Mouse (Mus musculus): Measurements from ENCODE around the gene Mxi1. TPM values are rescaled to one million over a fixed set of nuclear protein-coding genes. Genes with fewer than 3 reads are reported as not detected.

The Mxi1 gene
- polyA plus RNA-seq, 1 experiment = 10.5 TPM

GRCm38 (mm10) chr19:53369469-53370043, 59.2 kb downstream of the Mxi1 start:
- H3ac ChIP-seq (ENCODE audit: control insufficient read depth, insufficient read length, low read depth) = no peak overlapping the region
- no peaks in the 10 kb centered on the region for H3K27me3 ChIP-seq (ENCODE audit: control insufficient read depth, insufficient read depth, insufficient read length)
- no peaks in the 10 kb centered on the region for H3K79me3 ChIP-seq (ENCODE audit: low read depth)
- TF ChIP-seq CEBPB (IDR thresholded peaks at IDR 0.05; ENCODE audit: low read depth) (no peak), CTCF (IDR thresholded peaks at IDR 0.05; ENCODE audit: control insufficient read depth, insufficient read depth, insufficient read length) (peak; percentile 49)
- H3K79me2 ChIP-seq (ENCODE audit: control insufficient read depth, insufficient read depth) = no peaks in the 10 kb centered on the region
- H3K36me3 ChIP-seq (ENCODE audit: control insufficient read depth, insufficient read depth) = peaks cover 8% of the 10 kb centered on the region
- no peak overlapping the region for H3K4me3 ChIP-seq (ENCODE audit: insufficient read depth, poor library complexity, severe bottlenecking)

DNA sequence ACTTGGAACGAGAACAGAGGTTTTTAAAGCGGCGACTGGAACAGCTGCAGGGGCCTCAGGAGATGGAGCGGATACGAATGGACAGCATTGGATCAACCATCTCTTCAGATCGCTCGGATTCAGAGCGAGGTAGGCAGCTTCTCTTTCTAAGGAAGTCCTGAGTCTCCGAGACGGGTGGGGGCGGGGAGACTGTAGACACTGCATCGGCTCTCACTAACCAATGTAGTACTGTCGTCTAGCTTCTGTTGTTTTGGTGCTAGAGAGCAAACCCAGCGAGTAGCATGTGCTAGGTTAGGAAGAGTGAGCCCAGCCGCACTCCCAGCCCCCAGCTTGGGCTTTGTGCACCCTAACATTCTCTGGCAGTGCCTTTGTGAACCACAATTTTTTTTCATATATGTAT, 59.9 kb downstream of the Mxi1 start:
- TF ChIP-seq CEBPB (IDR thresholded peaks at IDR 0.05; ENCODE audit: low read depth) (no peak), MYOD1 (IDR thresholded peaks at IDR 0.05; ENCODE audit: control insufficient read depth, insufficient read length, low read depth) (no peak), MYOG (IDR thresholded peaks at IDR 0.05; ENCODE audit: control insufficient read depth, extremely low read depth, insufficient read length) (no peak), USF1 (IDR thresholded peaks at IDR 0.05; ENCODE audit: low read depth) (no peak), CTCF (IDR thresholded peaks at IDR 0.05; ENCODE audit: control insufficient read depth, insufficient read depth, insufficient read length) (no peak), FOSL1 (IDR thresholded peaks at IDR 0.05; ENCODE audit: insufficient read depth, low read length, poor library complexity, severe bottlenecking) (no peak), MAX (IDR thresholded peaks at IDR 0.05) (no peak)

GRCm38 (mm10) chr19:53371666-53372065, 61.3 kb downstream of the Mxi1 start, which contains the start of gene Gm10197:
Gm10197 (minus strand) TSS chr19:53371766.
- Histone ChIP-seq H3K36me3 (ENCODE audit: control insufficient read depth, insufficient read depth) (peaks cover 11% of the 10 kb centered on the region), H3ac (ENCODE audit: control insufficient read depth, insufficient read length, low read depth) (no peak within 1 kb of the TSS), H3K79me3 (ENCODE audit: low read depth) (no peaks in the 10 kb centered on the region), H3K79me2 (ENCODE audit: control insufficient read depth, insufficient read depth) (no peaks in the 10 kb centered on the region), H3K27me3 (ENCODE audit: control insufficient read depth, insufficient read depth, insufficient read length) (no peaks in the 10 kb centered on the region), H3K4me3 (ENCODE audit: insufficient read depth, poor library complexity, severe bottlenecking) (no peak within 1 kb of the TSS)
- TF ChIP-seq FOSL1 (IDR thresholded peaks at IDR 0.05; ENCODE audit: insufficient read depth, low read length, poor library complexity, severe bottlenecking) = no peak

More for the DNA sequence above, 59.9 kb downstream of the Mxi1 start:
- Histone ChIP-seq H3K36me3 (ENCODE audit: control insufficient read depth, insufficient read depth) (peaks cover 8% of the 10 kb centered on the region), H3K27me3 (ENCODE audit: control insufficient read depth, insufficient read depth, insufficient read length) (no peaks in the 10 kb centered on the region), H3K79me2 (ENCODE audit: control insufficient read depth, insufficient read depth) (no peaks in the 10 kb centered on the region), H3K4me3 (ENCODE audit: insufficient read depth, poor library complexity, severe bottlenecking) (no peak overlapping the region), H3ac (ENCODE audit: control insufficient read depth, insufficient read length, low read depth) (no peak overlapping the region), H3K79me3 (ENCODE audit: low read depth) (no peaks in the 10 kb centered on the region)

GRCm38 (mm10) chr19:53373570-53373969, 63.3 kb downstream of the Mxi1 start:
- Histone ChIP-seq H3K27me3 (ENCODE audit: control insufficient read depth, insufficient read depth, insufficient read length) (no peaks in the 10 kb centered on the region), H3K4me3 (ENCODE audit: insufficient read depth, poor library complexity, severe bottlenecking) (no peak overlapping the region), H3ac (ENCODE audit: control insufficient read depth, insufficient read length, low read depth) (no peak overlapping the region), H3K79me3 (ENCODE audit: low read depth) (no peaks in the 10 kb centered on the region), H3K79me2 (ENCODE audit: control insufficient read depth, insufficient read depth) (no peaks in the 10 kb centered on the region), H3K36me3 (ENCODE audit: control insufficient read depth, insufficient read depth) (peaks cover 28% of the 10 kb centered on the region)
- TF ChIP-seq CTCF (IDR thresholded peaks at IDR 0.05; ENCODE audit: control insufficient read depth, insufficient read depth, insufficient read length) (no peak), MYOG (IDR thresholded peaks at IDR 0.05; ENCODE audit: control insufficient read depth, extremely low read depth, insufficient read length) (no peak), FOSL1 (IDR thresholded peaks at IDR 0.05; ENCODE audit: insufficient read depth, low read length, poor library complexity, severe bottlenecking) (no peak), CEBPB (IDR thresholded peaks at IDR 0.05; ENCODE audit: low read depth) (no peak)

DNA sequence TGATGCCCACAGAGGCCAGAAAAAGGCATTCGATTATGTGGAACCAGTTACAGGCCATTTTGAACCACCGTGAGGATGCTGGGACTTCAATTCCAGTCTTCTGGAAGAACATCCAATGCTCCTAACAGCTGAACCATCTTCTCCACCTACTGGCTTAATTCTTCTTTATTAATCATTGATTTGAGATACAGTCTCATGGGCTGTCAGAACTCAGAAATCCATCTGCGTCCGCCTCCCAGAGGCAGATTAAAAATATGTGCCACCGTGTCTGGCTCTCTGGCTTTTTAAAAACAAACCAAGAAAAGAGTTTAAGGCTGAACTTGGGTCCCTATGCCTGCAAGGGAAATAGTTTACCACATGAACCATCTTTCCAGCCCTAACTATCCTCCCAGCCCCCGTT, 65.0 kb downstream of the Mxi1 start:
- peaks cover 46% of the 10 kb centered on the region for H3K36me3 ChIP-seq (ENCODE audit: control insufficient read depth, insufficient read depth)
- TF ChIP-seq FOSL1 (IDR thresholded peaks at IDR 0.05; ENCODE audit: insufficient read depth, low read length, poor library complexity, severe bottlenecking) (no peak), MAX (IDR thresholded peaks at IDR 0.05) (no peak), CTCF (IDR thresholded peaks at IDR 0.05; ENCODE audit: control insufficient read depth, insufficient read depth, insufficient read length) (no peak), CEBPB (IDR thresholded peaks at IDR 0.05; ENCODE audit: low read depth) (no peak), MYOD1 (IDR thresholded peaks at IDR 0.05; ENCODE audit: control insufficient read depth, insufficient read length, low read depth) (no peak), MYOG (IDR thresholded peaks at IDR 0.05; ENCODE audit: control insufficient read depth, extremely low read depth, insufficient read length) (no peak), USF1 (IDR thresholded peaks at IDR 0.05; ENCODE audit: low read depth) (no peak)
- H3K79me2 ChIP-seq (ENCODE audit: control insufficient read depth, insufficient read depth) = no peaks in the 10 kb centered on the region
- no peaks in the 10 kb centered on the region for H3K79me3 ChIP-seq (ENCODE audit: low read depth)
- H3K4me3 ChIP-seq (ENCODE audit: insufficient read depth, poor library complexity, severe bottlenecking) = no peak overlapping the region
- no peaks in the 10 kb centered on the region for H3K27me3 ChIP-seq (ENCODE audit: control insufficient read depth, insufficient read depth, insufficient read length)
- H3ac ChIP-seq (ENCODE audit: control insufficient read depth, insufficient read length, low read depth) = no peak overlapping the region

GRCm38 (mm10) chr19:53375816-53376215, 65.5 kb downstream of the Mxi1 start:
- no peak for TF ChIP-seq FOSL1 (IDR thresholded peaks at IDR 0.05; ENCODE audit: insufficient read depth, low read length, poor library complexity, severe bottlenecking)
- TF ChIP-seq CTCF (IDR thresholded peaks at IDR 0.05; ENCODE audit: control insufficient read depth, insufficient read depth, insufficient read length) = no peak
- no peak for TF ChIP-seq MYOG (IDR thresholded peaks at IDR 0.05; ENCODE audit: control insufficient read depth, extremely low read depth, insufficient read length)
- TF ChIP-seq CEBPB (IDR thresholded peaks at IDR 0.05; ENCODE audit: low read depth) = no peak
- TF ChIP-seq USF1 (IDR thresholded peaks at IDR 0.05; ENCODE audit: low read depth) = no peak
- TF ChIP-seq MAX (IDR thresholded peaks at IDR 0.05) = no peak
- no peaks in the 10 kb centered on the region for H3K79me2 ChIP-seq (ENCODE audit: control insufficient read depth, insufficient read depth)
- no peaks in the 10 kb centered on the region for H3K27me3 ChIP-seq (ENCODE audit: control insufficient read depth, insufficient read depth, insufficient read length)
- no peaks in the 10 kb centered on the region for H3K79me3 ChIP-seq (ENCODE audit: low read depth)
- H3ac ChIP-seq (ENCODE audit: control insufficient read depth, insufficient read length, low read depth) = no peak overlapping the region
- H3K36me3 ChIP-seq (ENCODE audit: control insufficient read depth, insufficient read depth) = peaks cover 51% of the 10 kb centered on the region
- no peak overlapping the region for H3K4me3 ChIP-seq (ENCODE audit: insufficient read depth, poor library complexity, severe bottlenecking)
